Comparison of ENCODE assay signal across 8 mouse cellular contexts in genomic region chr12:26311548-26311947, GRCm38 (mm10).
A peak's percentile ranks its signal among the peaks of the same experiment; 100 is the strongest.
DNase-seq lines count a peak whose midpoint lies in the region; TF ChIP-seq lines count a peak whose summit lies in the region.

No protein-coding gene starts in this region.

- H3K4me1 ChIP-seq in lung, adult 2 months (ENCODE audit: control insufficient read depth, insufficient read depth, low read length): no peaks in the 10 kb centered on the region; the same call in 1 of the 2 replicates

- peak; percentile 39 for DNase-seq in gastrocnemius, adult 18-20 months (ENCODE audit: low spot score)
- DNase-seq in gastrocnemius, postnatal 25 days: no peak
- peak; percentile 33 for DNase-seq in urinary bladder, postnatal 14 days (ENCODE audit: low spot score)
- DNase-seq in urinary bladder, postnatal 10 days (ENCODE audit: low spot score): no peak
- peak; percentile 61 to 77 for DNase-seq in cerebellum, postnatal 36 days
- DNase-seq in heart, postnatal 4 days: peak; percentile 69
- DNase-seq in lung, adult 2 months: peak; percentile 44
- peak; percentile 45 for DNase-seq in right cerebral cortex, postnatal 25 days

- H3K4me3 ChIP-seq in lung, adult 2 months (replicated peaks; ENCODE audit: extremely low read depth, low read depth, low read length): no peak overlapping the region

- TF ChIP-seq CTCF in lung, adult 2 months (IDR thresholded peaks at IDR 0.05; ENCODE audit: insufficient read depth, low read length): peak; percentile 48; the same call in 1 of the 2 replicates

- TF ChIP-seq POLR2A in lung, adult 2 months (IDR thresholded peaks at IDR 0.05; ENCODE audit: borderline replicate concordance, extremely low read depth, low read depth, low read length): no peak

Comparison
In these comparisons a context has a peak if more than half of its experiments do, and no peak if none do; other contexts are left out.
1. DNase-seq: peak in gastrocnemius, adult 18-20 months (single experiment), urinary bladder, postnatal 14 days (single experiment), cerebellum, postnatal 36 days (2 of 2), heart, postnatal 4 days (single experiment), lung, adult 2 months (single experiment) and right cerebral cortex, postnatal 25 days (single experiment); none in gastrocnemius, postnatal 25 days (single experiment) and urinary bladder, postnatal 10 days (single experiment).